Mouse (Mus musculus): ENCODE results near the gene Best1. TPM values are rescaled to one million over a fixed set of nuclear protein-coding genes. Genes with fewer than 3 reads are reported as not detected.
A peak's percentile ranks its signal among the peaks of the same experiment; 100 is the strongest.

Best1 gene
- polyA plus RNA-seq, 1 experiment from 2014 or later, result 0.34 TPM

- no peak overlapping the region for H3K4me3 ChIP-seq
- no peaks in the 10 kb centered on the region for H3K36me3 ChIP-seq
- ATAC-seq (ENCODE audit: insufficient number of reproducible peaks, low FRiP score), result no peak
- peaks cover 17% of the 10 kb centered on the region for H3K4me1 ChIP-seq (replicated peaks)
- 0 out of 2 replicates have a peak, but pooled peaks cover 2% of the 10 kb centered on the region for H3K9me3 ChIP-seq (replicated peaks)
- no peak overlapping the region for H3K4me2 ChIP-seq
- H3K9ac ChIP-seq, result no peak overlapping the region
- no peak overlapping the region for H3K27ac ChIP-seq (ENCODE audit: poor library complexity, severe bottlenecking)
- H3K27me3 ChIP-seq (replicated peaks), result no peaks in the 10 kb centered on the region
- 58% methylated on average over 4 of the region's 4 CpGs for WGBS
Measured at GRCm38 (mm10) chr19:9956624-9957388, 44.6 kb downstream of the Best1 start.

- Histone ChIP-seq H3K27me3 (replicated peaks) (no peaks in the 10 kb centered on the region), H3K4me1 (replicated peaks) (peaks cover 17% of the 10 kb centered on the region), H3K4me3 (no peak overlapping the region), H3K36me3 (no peaks in the 10 kb centered on the region), H3K4me2 (no peak overlapping the region), H3K9me3 (replicated peaks) (0 out of 2 replicates have a peak, but pooled peaks cover 2% of the 10 kb centered on the region), H3K27ac (ENCODE audit: poor library complexity, severe bottlenecking) (peak overlapping the region; percentile 81), H3K9ac (no peak overlapping the region)
- WGBS, result 57% methylated on average over 1 of the region's 1 CpGs
- no peak for ATAC-seq (ENCODE audit: insufficient number of reproducible peaks, low FRiP score)
Measured at GRCm38 (mm10) chr19:9955438-9955837, 46.0 kb downstream of the Best1 start.

- H3K4me2 ChIP-seq, result peak overlapping the region; percentile 34; the same call in 1 of the 2 replicates
- peaks cover 17% of the 10 kb centered on the region for H3K4me1 ChIP-seq (replicated peaks)
- peaks cover 3% of the 10 kb centered on the region; the same call in 1 of the 2 replicates for H3K9me3 ChIP-seq (replicated peaks)
- H3K27me3 ChIP-seq (replicated peaks), result no peaks in the 10 kb centered on the region
- H3K9ac ChIP-seq, result peak overlapping the region; percentile 43; the same call in 1 of the 2 replicates
- no peaks in the 10 kb centered on the region for H3K36me3 ChIP-seq
- H3K27ac ChIP-seq (ENCODE audit: poor library complexity, severe bottlenecking), result peak overlapping the region; percentile 81
- 27% methylated on average over 5 of the region's 5 CpGs for WGBS
- H3K4me3 ChIP-seq, result no peak overlapping the region
- peak; percentile 57 for ATAC-seq (ENCODE audit: insufficient number of reproducible peaks, low FRiP score)
Measured at GRCm38 (mm10) chr19:9954811-9955202, 46.6 kb downstream of the Best1 start.

- no peaks in the 10 kb centered on the region for H3K27me3 ChIP-seq (replicated peaks)
- H3K4me3 ChIP-seq, result no peak overlapping the region
- peaks cover 5% of the 10 kb centered on the region; the same call in 1 of the 2 replicates for H3K9me3 ChIP-seq (replicated peaks)
- WGBS, result 32% methylated on average over 7 of the region's 7 CpGs
- H3K36me3 ChIP-seq, result no peaks in the 10 kb centered on the region
- H3K4me2 ChIP-seq, result peak overlapping the region; percentile 34; the same call in 1 of the 2 replicates
- peak overlapping the region; percentile 81 for H3K27ac ChIP-seq (ENCODE audit: poor library complexity, severe bottlenecking)
- H3K9ac ChIP-seq, result 0 out of 2 replicates have a peak overlapping the region, but pooled peaks have one; percentile 43
- ATAC-seq (ENCODE audit: insufficient number of reproducible peaks, low FRiP score), result peak; percentile 81
- H3K4me1 ChIP-seq (replicated peaks), result peaks cover 17% of the 10 kb centered on the region
Measured at GRCm38 (mm10) chr19:9954055-9954810, 47.2 kb downstream of the Best1 start.

GRCm38 (mm10) chr19:9952912-9953311 is 48.5 kb downstream of the Best1 start:
- H3K4me3 ChIP-seq, result no peak overlapping the region
- H3K9me3 ChIP-seq (replicated peaks), result peaks cover 5% of the 10 kb centered on the region; the same call in 1 of the 2 replicates
- ATAC-seq (ENCODE audit: insufficient number of reproducible peaks, low FRiP score), result no peak
- no peak overlapping the region for H3K9ac ChIP-seq
- H3K27me3 ChIP-seq (replicated peaks), result no peaks in the 10 kb centered on the region
- peaks cover 17% of the 10 kb centered on the region for H3K4me1 ChIP-seq (replicated peaks)
- H3K27ac ChIP-seq (ENCODE audit: poor library complexity, severe bottlenecking), result no peak overlapping the region
- H3K36me3 ChIP-seq, result no peaks in the 10 kb centered on the region
- no peak overlapping the region for H3K4me2 ChIP-seq
- WGBS, result 84% methylated on average over 3 of the region's 3 CpGs

- H3K27me3 ChIP-seq (replicated peaks), result no peaks in the 10 kb centered on the region
- no peak overlapping the region for H3K4me2 ChIP-seq
- no peak for ATAC-seq (ENCODE audit: insufficient number of reproducible peaks, low FRiP score)
- 74% methylated on average over 3 of the region's 3 CpGs for WGBS
- H3K36me3 ChIP-seq, result no peaks in the 10 kb centered on the region
- no peak overlapping the region for H3K4me3 ChIP-seq
- H3K9me3 ChIP-seq (replicated peaks), result peaks cover 5% of the 10 kb centered on the region; the same call in 1 of the 2 replicates
- H3K9ac ChIP-seq, result no peak overlapping the region
- H3K4me1 ChIP-seq (replicated peaks), result peaks cover 17% of the 10 kb centered on the region
- H3K27ac ChIP-seq (ENCODE audit: poor library complexity, severe bottlenecking), result no peak overlapping the region
Measured at GRCm38 (mm10) chr19:9952390-9952789, 49.0 kb downstream of the Best1 start.

GRCm38 (mm10) chr19:9946986-9947385 is 54.4 kb downstream of the Best1 start:
- Histone ChIP-seq H3K4me2 (no peak overlapping the region), H3K9me3 (replicated peaks) (peaks cover 4% of the 10 kb centered on the region; the same call in 1 of the 2 replicates), H3K4me1 (replicated peaks) (peaks cover 32% of the 10 kb centered on the region), H3K4me3 (no peak overlapping the region), H3K27ac (ENCODE audit: poor library complexity, severe bottlenecking) (no peak overlapping the region), H3K9ac (no peak overlapping the region), H3K36me3 (no peaks in the 10 kb centered on the region), H3K27me3 (replicated peaks) (no peaks in the 10 kb centered on the region)
- WGBS, result 60% methylated on average over 3 of the region's 3 CpGs
- ATAC-seq (ENCODE audit: insufficient number of reproducible peaks, low FRiP score), result no peak

- Histone ChIP-seq H3K4me3 (no peak overlapping the region), H3K36me3 (no peaks in the 10 kb centered on the region), H3K4me1 (replicated peaks) (peaks cover 37% of the 10 kb centered on the region), H3K4me2 (no peak overlapping the region), H3K9me3 (replicated peaks) (peaks cover 3% of the 10 kb centered on the region; the same call in 1 of the 2 replicates), H3K27me3 (replicated peaks) (no peaks in the 10 kb centered on the region), H3K27ac (ENCODE audit: poor library complexity, severe bottlenecking) (peak overlapping the region; percentile 44), H3K9ac (no peak overlapping the region)
- no peak for ATAC-seq (ENCODE audit: insufficient number of reproducible peaks, low FRiP score)
- 70% methylated on average over 8 of the region's 8 CpGs for WGBS
Measured at GRCm38 (mm10) chr19:9945800-9946564, 55.5 kb downstream of the Best1 start.

GRCm38 (mm10) chr19:9942539-9943533 is 58.6 kb downstream of the Best1 start:
- Histone ChIP-seq H3K4me1 (replicated peaks) (peaks cover 52% of the 10 kb centered on the region), H3K36me3 (no peaks in the 10 kb centered on the region), H3K27ac (ENCODE audit: poor library complexity, severe bottlenecking) (peak overlapping the region; percentile 78), H3K27me3 (replicated peaks) (no peaks in the 10 kb centered on the region), H3K9me3 (replicated peaks) (no peaks in the 10 kb centered on the region), H3K4me3 (no peak overlapping the region), H3K4me2 (no peak overlapping the region), H3K9ac (no peak overlapping the region)
- WGBS, result 39% methylated on average over 10 of the region's 10 CpGs
- 0 out of 2 replicates have a peak, but pooled peaks have one; percentile 30 for ATAC-seq (ENCODE audit: insufficient number of reproducible peaks, low FRiP score)

GRCm38 (mm10) chr19:9941809-9942208 is 59.6 kb downstream of the Best1 start:
- no peaks in the 10 kb centered on the region for H3K36me3 ChIP-seq
- WGBS, result 50% methylated on average over 1 of the region's 1 CpGs
- ATAC-seq (ENCODE audit: insufficient number of reproducible peaks, low FRiP score), result no peak
- no peak overlapping the region for H3K9ac ChIP-seq
- H3K9me3 ChIP-seq (replicated peaks), result no peaks in the 10 kb centered on the region
- H3K4me2 ChIP-seq, result no peak overlapping the region
- no peak overlapping the region for H3K27ac ChIP-seq (ENCODE audit: poor library complexity, severe bottlenecking)
- no peak overlapping the region for H3K4me3 ChIP-seq
- H3K27me3 ChIP-seq (replicated peaks), result no peaks in the 10 kb centered on the region
- peaks cover 53% of the 10 kb centered on the region for H3K4me1 ChIP-seq (replicated peaks)

All from heart, embryonic 12.5 days (tissue).